Comparison of ENCODE assay signal across 15 mouse cellular contexts in genomic region chr16:77409168-77409567, GRCm38 (mm10).
"Had no signal": no experiment of that assay in that cellular context is flagged by ENCODE, and none has a peak within 500 bp of the region (broad histone marks: within the 10 kb centered on the region; RNA-seq: fewer than 3 reads in every experiment).

No protein-coding gene starts in this region.

- H3K9me3 ChIP-seq: limb, embryonic 13.5 days; neural tube, embryonic 12.5 days; stomach, embryonic 15.5 days had no signal

- H3K4me3 ChIP-seq: limb, embryonic 13.5 days; myocyte; neural tube, embryonic 12.5 days; stomach, embryonic 15.5 days had no signal

- DNase-seq: kidney, adult 11 months; kidney, adult 9 months; kidney, postnatal 36 days; left cerebral cortex, postnatal 4 days; lung, adult 18-20 months; retina, postnatal 1 day; right cerebral cortex, postnatal 4 days; spleen, adult 18-20 months; thymus, postnatal 36 days had no signal

- H3K9ac ChIP-seq: limb, embryonic 13.5 days; liver, embryonic 14.5 days; neural tube, embryonic 12.5 days; stomach, embryonic 15.5 days had no signal

- H3K27ac ChIP-seq: kidney, postnatal 0 days; limb, embryonic 13.5 days; liver, embryonic 14.5 days; neural tube, embryonic 12.5 days; stomach, embryonic 15.5 days had no signal

- H3K27me3 ChIP-seq: limb, embryonic 13.5 days; neural tube, embryonic 12.5 days; stomach, embryonic 15.5 days had no signal

- H3K4me1 ChIP-seq: stomach, embryonic 15.5 days had no signal

- H3K36me3 ChIP-seq: limb, embryonic 13.5 days; neural tube, embryonic 12.5 days; stomach, embryonic 15.5 days had no signal

- H3K4me2 ChIP-seq: limb, embryonic 13.5 days; neural tube, embryonic 12.5 days; stomach, embryonic 15.5 days had no signal
